Mouse (Mus musculus) brain, embryonic 14.5 days (tissue): ENCODE measurements around the gene Jmjd8.

Experiments
- CTCF ChIP-seq: fragments of 200-500 bp; IDR thresholded peaks from 2 replicates; pipeline ENCODE4 v1.5.1; 2012; ENCODE audit warnings: inconsistent platforms, mild to moderate bottlenecking, moderate library complexity, borderline replicate concordance; ENCODE audit not compliant: insufficient read depth, insufficient read length; ENCODE audit errors: extremely low read depth
- POLR2A ChIP-seq: fragments of 200-500 bp; IDR thresholded peaks from 2 replicates; pipeline ENCODE4 v1.6.1; 2012; ENCODE audit warnings: mild to moderate bottlenecking, inconsistent platforms, borderline replicate concordance; ENCODE audit not compliant: poor library complexity, insufficient read depth, insufficient read length, severe bottlenecking; ENCODE audit errors: extremely low read depth

GRCm38 (mm10) chr17:25794197-25794596 lies 34.5 kb upstream of the Jmjd8 start:
- TF ChIP-seq POLR2A (no peak), CTCF (no peak)
